Mouse (Mus musculus) spleen, postnatal 10 days (tissue): ENCODE data around the gene Atpaf1.
A peak's percentile ranks its signal among the peaks of the same experiment; 100 is the strongest.

ENCODE experiments used
- DNase-seq, 2 experiments: peaks; one replicate each; pipeline ENCODE4 v3.0.0; 2021 to 2022; ENCODE audit warnings: low spot score in 2 of 2

Gene Atpaf1

DNA sequence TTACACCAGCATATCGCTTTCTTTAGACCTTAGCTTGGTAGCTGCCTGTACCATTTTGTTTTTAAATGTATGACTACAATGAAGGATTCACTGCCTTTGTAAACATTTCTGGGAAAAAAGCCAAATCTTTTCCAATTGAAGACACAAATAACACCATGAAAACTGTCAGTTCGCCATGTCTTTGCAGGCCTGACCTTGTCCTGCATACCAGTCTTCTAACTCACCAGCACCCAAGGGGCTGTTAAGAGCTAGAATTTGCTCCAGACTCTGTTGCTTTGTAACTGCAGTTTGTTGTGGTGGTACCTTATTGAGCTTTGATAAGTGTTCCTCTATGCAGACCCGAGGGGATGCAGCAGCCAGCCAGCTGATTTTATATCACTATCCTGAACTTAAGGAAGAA, 15.4 kb downstream of the Atpaf1 start:
- DNase-seq, result no peak

DNA sequence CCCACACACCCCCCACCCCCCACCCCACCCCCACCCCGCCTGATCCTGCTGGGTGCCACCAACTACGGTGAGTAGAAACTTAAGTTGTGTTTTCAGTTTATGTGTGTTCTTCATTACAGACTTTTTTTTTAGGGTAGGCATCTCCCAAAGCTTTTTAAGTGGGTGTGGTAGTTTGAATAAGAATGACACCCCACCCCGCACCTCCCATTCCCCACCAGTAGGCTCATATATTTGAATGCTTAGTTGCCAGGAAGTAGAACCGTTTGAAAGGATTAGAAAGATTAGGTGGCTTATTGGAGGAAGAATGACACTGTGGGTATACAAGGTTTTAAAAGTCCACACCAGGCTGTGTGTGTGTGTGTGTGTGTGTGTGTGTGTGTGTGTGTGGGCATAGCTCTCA, 27.7 kb downstream of the Atpaf1 start:
- DNase-seq, result no peak

GRCm38 (mm10) chr4:115815606-115816005, 31.0 kb downstream of the Atpaf1 start:
- DNase-seq, result no peak

- DNase-seq, result peak in 1 of 2 experiments; percentile 6
These were observed 35.6 kb downstream of the Atpaf1 start for GRCm38 (mm10) chr4:115820199-115820598.

- DNase-seq, result peak in 1 of 2 experiments; percentile 9
These were observed 36.3 kb downstream of the Atpaf1 start for GRCm38 (mm10) chr4:115820944-115821343.

- no peak for DNase-seq
These were observed 36.8 kb downstream of the Atpaf1 start for GRCm38 (mm10) chr4:115821431-115821830.

DNA sequence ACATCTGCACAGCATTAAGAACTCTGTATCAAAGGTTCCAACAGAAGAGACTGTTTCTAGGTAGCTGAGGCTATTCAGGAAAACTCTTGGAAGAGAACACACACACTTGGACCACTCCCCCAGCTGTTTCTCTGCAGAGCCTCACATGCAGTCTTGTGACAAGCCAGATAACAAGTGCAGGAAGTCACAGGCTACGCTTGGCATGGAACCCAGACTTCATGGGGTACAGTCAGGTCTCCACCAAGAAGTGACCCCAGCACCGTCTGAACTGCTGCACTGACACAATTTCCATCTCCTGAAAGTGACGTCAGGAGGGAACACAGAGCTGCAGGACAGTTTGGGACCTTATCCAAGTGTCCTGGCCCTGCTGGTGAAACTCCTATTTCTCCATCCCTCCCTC, 37.3 kb downstream of the Atpaf1 start:
- DNase-seq, result no peak

GRCm38 (mm10) chr4:115824178-115824577, 39.6 kb downstream of the Atpaf1 start:
- DNase-seq, result no peak

DNA sequence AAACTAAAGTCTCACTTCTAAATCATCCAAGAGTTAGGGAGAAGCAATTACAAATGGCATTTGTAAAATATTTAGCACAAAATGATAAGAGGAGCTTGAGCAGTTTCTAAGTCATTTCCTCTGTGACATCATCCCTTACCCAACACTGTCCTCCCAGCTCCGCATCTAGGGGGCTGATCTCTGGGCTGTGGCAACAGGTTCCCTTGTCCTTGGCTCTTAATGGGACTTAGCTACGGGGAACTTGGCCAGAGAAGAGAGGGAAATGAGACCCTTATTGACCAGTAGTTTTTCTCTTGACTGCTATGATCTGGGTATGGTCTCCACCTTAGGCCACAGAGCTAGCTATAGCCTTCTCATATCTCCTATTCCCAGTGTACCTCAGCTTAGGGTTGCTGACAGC, 40.7 kb downstream of the Atpaf1 start:
- no peak for DNase-seq

DNA sequence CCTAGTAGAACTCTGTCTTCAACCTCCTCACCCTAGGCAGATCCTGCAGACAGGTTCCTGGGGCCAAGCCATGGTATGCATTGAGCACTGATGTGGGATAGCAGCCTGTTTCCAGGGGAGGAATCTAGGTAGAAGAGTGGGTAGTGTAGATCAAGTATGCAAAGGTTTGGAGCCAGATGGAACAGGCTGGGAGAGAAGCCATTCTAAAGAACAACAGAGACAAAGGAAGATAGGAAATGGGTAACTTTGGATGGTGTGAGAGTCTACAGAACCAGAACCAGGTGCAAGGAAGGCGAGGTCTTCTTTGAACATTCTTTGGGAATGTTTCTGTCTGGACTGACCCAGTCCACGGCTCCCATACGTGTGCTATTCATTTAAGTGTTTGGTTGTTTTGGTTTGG, 42.5 kb downstream of the Atpaf1 start:
- no peak for DNase-seq

DNA sequence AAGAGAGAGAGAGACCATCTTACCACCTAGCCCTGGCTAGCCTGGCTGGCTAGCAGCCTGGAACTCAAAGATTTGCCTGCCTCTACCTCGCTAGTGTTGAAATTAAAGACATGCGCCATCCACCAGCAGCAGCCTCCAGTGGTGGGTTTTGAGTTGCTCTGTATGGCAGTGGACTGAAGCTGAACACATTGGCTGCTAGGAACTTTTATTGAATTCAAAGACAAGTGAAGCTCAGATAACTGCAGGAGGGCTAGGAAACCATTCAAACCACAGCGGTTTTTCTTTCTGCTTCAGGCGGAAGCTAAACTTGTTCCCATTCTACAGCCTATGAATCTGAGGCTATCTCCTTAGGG, 42.9 kb downstream of the Atpaf1 start:
- no peak for DNase-seq

DNA sequence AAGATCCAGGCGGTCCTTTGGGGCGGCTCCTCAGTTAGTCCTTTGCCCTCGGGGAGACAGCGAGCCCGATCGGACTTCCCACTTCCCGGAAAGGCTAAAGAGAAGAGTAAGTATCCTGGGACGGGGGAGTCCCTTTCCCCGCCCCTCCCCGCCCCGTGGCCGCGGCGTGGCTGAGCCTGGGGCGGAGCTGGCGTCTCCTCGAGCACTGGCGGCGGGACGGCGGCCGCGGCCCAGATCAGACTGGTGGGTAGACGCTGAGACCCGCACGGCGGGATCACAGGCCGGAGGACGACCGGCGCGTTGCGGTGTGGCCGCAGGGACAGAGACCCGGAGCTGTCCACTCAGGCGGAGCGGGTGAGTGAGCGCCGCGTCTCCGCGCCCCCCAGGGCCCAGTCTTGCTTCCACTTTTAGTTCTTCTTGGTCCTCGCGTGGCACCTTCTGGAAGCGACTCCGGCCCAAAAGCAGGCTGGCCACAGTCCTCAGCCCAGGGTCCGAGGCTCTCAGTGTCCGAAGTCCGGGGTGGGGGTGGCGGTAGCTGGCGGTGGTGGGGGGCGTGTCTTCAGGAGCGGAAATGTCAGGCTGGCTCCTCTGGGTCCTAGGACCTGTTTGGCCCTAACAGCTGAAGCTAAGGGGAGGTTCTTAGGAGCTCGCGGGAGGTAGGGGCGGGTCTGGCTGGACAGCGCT, 43.4 kb downstream of the Atpaf1 start, which contains the start of gene Mob3c:
Mob3c (plus strand) TSS at position 205 of the 684 bp plus-strand sequence.
- peak; percentile 64 to 79 for DNase-seq

DNA sequence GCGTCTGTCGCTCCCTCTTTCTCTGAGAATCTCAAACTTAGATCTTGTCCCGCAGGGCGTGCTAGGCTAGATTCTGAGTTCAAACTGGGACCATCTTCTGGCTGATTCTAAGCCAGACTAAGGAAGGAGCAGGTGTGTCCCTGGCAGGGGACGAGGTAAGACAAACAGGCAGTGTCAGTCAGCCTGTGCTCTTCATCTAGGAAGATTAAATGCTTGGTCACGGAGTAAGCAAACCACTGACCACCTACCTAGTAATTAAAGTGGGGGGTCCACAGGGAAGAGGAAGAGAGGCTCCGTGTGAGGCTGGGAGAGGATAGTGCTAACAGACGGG, 43.9 kb downstream of the Atpaf1 start:
- no peak for DNase-seq

- DNase-seq, result no peak
These were observed 45.9 kb downstream of the Atpaf1 start for GRCm38 (mm10) chr4:115830491-115830890.

GRCm38 (mm10) chr4:115831221-115831620, 46.6 kb downstream of the Atpaf1 start:
- no peak for DNase-seq

GRCm38 (mm10) chr4:115832040-115832439, 47.4 kb downstream of the Atpaf1 start:
- no peak for DNase-seq

DNA sequence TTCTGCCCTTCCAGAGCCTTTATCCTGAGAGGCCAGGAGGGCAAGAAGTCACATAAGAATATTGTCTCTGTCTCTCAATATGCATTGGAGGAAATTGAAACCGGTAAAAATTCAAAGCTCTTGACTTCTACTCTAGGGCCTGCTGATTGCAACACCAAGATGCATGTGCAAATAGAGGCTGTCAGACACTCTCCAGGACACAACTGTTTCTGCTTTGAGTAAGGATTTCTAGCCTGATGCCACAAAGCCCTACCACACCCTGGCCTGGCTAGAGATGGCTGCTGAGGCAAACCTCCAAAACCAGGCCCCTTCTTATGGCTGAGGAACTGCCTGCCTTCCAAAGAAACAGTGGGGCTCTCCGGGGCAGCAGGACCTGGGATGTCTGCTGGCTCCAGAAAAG, 51.0 kb downstream of the Atpaf1 start:
- DNase-seq, result no peak

GRCm38 (mm10) chr4:115838196-115838595, 53.6 kb downstream of the Atpaf1 start:
- no peak for DNase-seq

DNA sequence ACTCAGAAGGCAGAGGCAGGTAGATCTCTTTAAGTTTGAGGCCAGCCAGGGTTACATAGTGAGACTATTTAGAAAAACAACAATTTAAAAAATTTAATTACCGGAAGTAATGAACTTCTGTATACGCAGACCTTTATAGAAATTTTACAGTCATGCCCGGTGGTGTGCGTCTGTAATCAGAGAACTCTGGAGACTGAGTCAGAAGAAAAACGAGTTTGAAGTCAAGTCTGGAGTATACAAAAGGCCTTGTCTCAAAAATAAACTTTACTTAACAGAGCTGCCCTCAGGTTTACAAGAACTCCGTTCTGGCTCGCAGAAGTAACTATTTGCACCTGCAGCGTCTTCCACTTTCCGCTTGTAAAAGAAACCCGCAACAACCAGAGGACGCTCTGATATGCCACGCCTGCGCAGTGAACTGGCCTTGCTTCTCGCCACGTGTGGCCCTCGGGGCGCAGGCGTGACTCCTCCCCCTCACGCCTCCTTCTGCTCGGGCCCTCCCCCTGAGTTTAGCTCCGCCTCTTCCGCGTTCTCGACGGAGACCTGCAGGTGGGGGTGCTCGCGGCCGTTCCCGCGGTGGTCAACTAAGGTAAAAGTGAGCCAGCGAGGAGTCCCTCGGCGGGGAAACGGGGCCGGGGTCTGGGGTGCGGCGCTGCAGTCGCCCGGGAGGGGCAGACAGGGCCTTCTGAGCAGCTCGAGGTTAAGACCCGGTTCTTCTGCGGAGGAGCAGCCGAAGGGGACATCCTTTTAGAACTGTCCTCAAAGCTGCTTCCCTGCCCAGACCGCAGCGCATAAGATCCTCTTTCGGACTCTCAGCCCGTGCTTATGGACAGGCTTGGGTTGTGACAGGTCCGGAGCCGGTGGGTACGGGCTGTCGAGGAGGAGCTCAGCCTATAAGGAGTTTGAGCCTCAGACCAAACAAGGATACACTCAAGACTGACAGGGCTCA, 54.4 kb downstream of the Atpaf1 start, which contains the start of gene Mknk1:
Mknk1 (plus strand) TSS at position 503 of the 946 bp plus-strand sequence.
- peak; percentile 89 to 96 for DNase-seq

DNA sequence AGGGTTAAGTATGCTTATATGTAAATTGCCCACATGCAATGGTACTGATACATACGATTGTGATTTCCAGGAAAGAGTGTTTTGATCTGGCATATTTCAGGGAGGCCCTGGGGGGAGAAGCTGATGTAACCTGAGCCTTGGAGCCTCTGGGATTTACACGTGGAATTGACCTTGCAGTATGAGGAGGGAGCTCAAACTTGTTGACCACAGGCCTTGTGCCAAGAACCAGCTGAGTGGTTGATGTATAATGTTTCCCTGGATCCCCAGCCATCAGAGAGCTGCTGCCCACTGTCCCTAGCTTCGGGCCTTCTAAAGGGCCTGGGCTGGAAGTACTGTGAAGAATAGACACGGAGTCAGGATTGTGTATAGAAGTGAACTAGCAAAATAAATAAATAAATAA, 55.3 kb downstream of the Atpaf1 start:
- DNase-seq, result no peak

DNA sequence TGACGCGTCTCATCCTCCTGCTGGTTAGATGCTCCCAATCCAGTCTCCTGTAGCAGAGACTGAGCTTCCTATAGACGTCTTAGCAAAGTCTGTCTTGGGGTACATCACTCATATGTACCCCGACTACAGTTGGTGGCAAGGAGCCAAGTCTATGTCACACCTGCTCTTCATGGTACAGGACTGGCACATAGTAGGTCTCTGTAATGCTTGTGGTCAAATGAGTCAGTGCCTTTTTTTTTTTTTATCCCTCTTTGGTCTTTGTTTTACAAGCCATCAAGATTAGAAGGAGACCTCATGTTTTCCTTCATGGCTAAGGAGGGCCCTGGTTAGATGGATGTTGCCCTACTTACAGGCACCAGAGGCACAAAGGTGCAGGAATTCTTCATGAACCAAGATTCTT, 56.2 kb downstream of the Atpaf1 start:
- no peak for DNase-seq

DNA sequence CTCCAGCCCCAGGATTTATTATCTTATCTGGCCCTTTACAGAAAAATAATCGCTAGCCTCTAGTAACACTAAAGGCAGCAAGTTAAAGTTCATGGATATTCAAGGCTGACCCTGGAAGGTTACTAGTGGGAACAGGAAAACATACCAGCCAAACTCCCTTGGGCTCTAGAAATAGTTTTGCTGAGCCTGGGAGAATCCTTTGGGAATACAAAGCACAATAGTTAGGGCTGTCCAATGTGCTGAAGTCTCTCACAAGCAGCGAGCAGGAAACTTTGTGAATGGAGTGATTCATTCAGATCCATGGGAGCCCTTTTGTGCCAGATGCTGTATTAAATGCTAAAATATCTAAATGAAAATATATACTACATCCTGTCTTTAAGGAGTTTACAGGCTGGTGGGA, 62.0 kb downstream of the Atpaf1 start:
- no peak for DNase-seq

DNA sequence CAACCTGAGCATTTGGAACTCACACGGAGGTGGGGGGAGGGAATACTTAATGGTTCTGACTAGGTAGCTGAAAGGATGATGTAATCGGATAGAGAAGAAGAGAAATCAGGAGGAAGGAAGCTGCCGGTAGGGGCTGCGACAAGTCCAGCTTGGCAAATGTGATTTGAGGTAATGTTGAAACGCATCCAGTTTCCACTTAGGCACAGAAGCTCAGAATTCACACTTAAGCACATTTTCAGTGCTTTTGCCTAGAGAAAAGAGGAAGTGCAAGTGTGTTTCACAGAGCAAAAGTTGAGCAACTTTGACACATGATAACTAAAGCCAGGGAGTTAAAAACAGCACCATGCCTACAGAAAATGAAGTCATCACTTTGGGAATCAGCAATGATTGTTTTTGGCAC, 62.8 kb downstream of the Atpaf1 start:
- no peak for DNase-seq
